Mouse (Mus musculus): Measurements from ENCODE around the gene Tmem184b. TPM values are rescaled to one million over a fixed set of nuclear protein-coding genes. Genes with fewer than 3 reads are reported as not detected.
A peak's percentile ranks its signal among the peaks of the same experiment; 100 is the strongest.

Gene Tmem184b
- polyA plus RNA-seq, 1 experiment from 2014 or later, result 58.5 TPM

DNA sequence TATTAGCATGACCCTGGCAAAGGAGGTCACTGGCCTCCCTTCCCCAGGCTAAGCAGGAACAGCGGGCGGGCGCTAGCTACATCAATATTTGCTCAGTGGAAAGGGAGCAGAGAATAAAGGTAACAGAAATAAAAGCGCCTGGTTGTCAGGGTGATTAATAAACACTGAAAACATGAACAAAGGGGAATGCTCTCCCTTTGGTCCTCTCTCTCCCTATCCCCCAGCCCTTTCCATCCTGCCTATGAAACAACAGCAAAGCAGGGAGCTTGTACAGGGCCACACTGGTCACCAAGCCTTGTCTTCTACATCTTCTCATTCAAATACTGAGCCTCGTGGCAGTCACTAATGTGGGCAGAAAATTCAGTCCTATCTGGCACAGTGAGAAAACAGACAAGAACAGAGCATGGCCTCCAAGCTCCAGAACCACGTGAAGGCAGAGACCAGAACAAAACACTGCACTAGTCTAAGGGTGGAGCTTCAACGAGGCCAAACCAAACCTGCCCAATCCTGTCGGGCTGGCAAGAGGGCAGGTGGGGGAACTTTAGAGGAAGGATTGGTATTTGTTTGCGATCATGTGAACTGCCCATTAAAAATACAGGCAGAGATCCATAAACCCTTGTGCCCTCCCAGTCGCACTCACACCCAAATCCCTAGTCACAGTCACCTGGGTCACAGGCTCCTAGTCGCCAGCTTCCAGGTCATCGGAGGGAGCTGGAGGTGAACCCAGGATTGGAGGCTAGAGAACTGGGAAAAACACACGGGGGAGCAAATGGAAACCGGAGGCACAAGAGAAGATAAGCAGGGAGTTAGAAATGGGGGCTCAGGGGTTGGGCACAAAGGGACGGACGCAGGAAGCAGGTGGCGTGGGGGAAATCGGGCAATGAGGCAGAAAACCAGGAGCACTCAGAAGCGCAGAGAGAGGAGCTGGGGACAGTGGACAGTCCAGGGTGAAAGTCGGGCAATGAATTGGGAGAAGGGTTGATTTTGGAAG, 76.1 kb downstream of the Tmem184b start:
- peak overlapping the region; percentile 97 for H3K27ac ChIP-seq
- H3K27me3 ChIP-seq (replicated peaks), result no peaks in the 10 kb centered on the region
- H3K4me1 ChIP-seq, result peaks cover 49% of the 10 kb centered on the region
- H3K36me3 ChIP-seq, result no peaks in the 10 kb centered on the region
- peak overlapping the region; percentile 46 for H3K9ac ChIP-seq
- H3K9me3 ChIP-seq, result no peaks in the 10 kb centered on the region
- peak; percentile 44 for ATAC-seq (ENCODE audit: insufficient read depth, low FRiP score, low read depth)
- H3K4me3 ChIP-seq (replicated peaks), result peak overlapping the region; percentile 62
- H3K4me2 ChIP-seq, result peak overlapping the region; percentile 83
- 12% methylated on average over 20 of the region's 20 CpGs for WGBS

- no peaks in the 10 kb centered on the region for H3K36me3 ChIP-seq
- peak overlapping the region; percentile 83 for H3K4me2 ChIP-seq
- H3K9me3 ChIP-seq, result no peaks in the 10 kb centered on the region
- H3K4me3 ChIP-seq (replicated peaks), result no peak overlapping the region
- no peak for ATAC-seq (ENCODE audit: insufficient read depth, low FRiP score, low read depth)
- WGBS, result 48% methylated on average over 4 of the region's 4 CpGs
- H3K27me3 ChIP-seq (replicated peaks), result no peaks in the 10 kb centered on the region
- peaks cover 49% of the 10 kb centered on the region for H3K4me1 ChIP-seq
- H3K9ac ChIP-seq, result no peak overlapping the region
- peak overlapping the region; percentile 97 for H3K27ac ChIP-seq
Observed at GRCm38 (mm10) chr15:79326264-79326663, 77.1 kb downstream of the Tmem184b start.

- Histone ChIP-seq H3K4me2 (peak overlapping the region; percentile 83; the same call in 1 of the 2 replicates), H3K4me1 (peaks cover 49% of the 10 kb centered on the region), H3K9me3 (no peaks in the 10 kb centered on the region), H3K27me3 (replicated peaks) (no peaks in the 10 kb centered on the region), H3K27ac (peak overlapping the region; percentile 97), H3K9ac (no peak overlapping the region), H3K4me3 (replicated peaks) (no peak overlapping the region), H3K36me3 (no peaks in the 10 kb centered on the region)
- no peak for ATAC-seq (ENCODE audit: insufficient read depth, low FRiP score, low read depth)
- 51% methylated on average over 3 of the region's 3 CpGs for WGBS
Observed at GRCm38 (mm10) chr15:79325742-79326141, 77.6 kb downstream of the Tmem184b start.

GRCm38 (mm10) chr15:79324373-79324772, 79.0 kb downstream of the Tmem184b start:
- WGBS, result 86% methylated on average over 3 of the region's 3 CpGs

DNA sequence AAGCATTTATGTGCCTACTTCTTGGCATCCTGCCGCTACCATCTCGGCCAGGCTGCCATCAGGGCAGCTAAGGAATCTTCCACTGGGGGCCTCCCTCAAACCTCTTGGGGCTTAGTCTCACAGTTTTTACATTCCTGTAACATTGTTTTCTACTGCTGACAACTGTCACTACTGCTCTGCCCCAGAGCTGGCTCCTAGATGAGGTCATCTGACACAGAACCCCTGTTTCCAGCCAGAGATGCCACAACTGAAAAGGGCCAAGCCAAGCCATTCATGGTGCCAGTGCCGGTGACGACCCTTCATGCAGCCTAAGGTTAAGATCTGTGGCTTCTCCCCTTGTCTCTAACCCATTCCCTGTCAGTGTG, 79.6 kb downstream of the Tmem184b start:
- no peak overlapping the region for H3K9ac ChIP-seq
- WGBS, result 76% methylated on average over 4 of the region's 4 CpGs

More at GRCm38 (mm10) chr15:79324373-79324772, 79.0 kb downstream of the Tmem184b start:
- H3K27me3 ChIP-seq (replicated peaks), result no peaks in the 10 kb centered on the region
- no peaks in the 10 kb centered on the region for H3K36me3 ChIP-seq
- H3K4me3 ChIP-seq (replicated peaks), result no peak overlapping the region
- H3K27ac ChIP-seq, result peak overlapping the region; percentile 37; the same call in 1 of the 2 replicates
- no peak overlapping the region for H3K4me2 ChIP-seq
- H3K9ac ChIP-seq, result no peak overlapping the region
- ATAC-seq (ENCODE audit: insufficient read depth, low FRiP score, low read depth), result no peak
- no peaks in the 10 kb centered on the region for H3K9me3 ChIP-seq
- peaks cover 45% of the 10 kb centered on the region for H3K4me1 ChIP-seq

GRCm38 (mm10) chr15:79322991-79323790, 80.2 kb downstream of the Tmem184b start:
- no peaks in the 10 kb centered on the region for H3K9me3 ChIP-seq
- H3K9ac ChIP-seq, result no peak overlapping the region
- H3K4me3 ChIP-seq (replicated peaks), result no peak overlapping the region
- peaks cover 45% of the 10 kb centered on the region for H3K4me1 ChIP-seq
- no peaks in the 10 kb centered on the region for H3K27me3 ChIP-seq (replicated peaks)
- WGBS, result 63% methylated on average over 6 of the region's 6 CpGs
- no peak overlapping the region for H3K4me2 ChIP-seq
- H3K27ac ChIP-seq, result peak overlapping the region; percentile 82
- no peaks in the 10 kb centered on the region for H3K36me3 ChIP-seq
- ATAC-seq (ENCODE audit: insufficient read depth, low FRiP score, low read depth), result no peak

More for the DNA sequence above, 79.6 kb downstream of the Tmem184b start:
- no peaks in the 10 kb centered on the region for H3K9me3 ChIP-seq
- no peak for ATAC-seq (ENCODE audit: insufficient read depth, low FRiP score, low read depth)
- H3K27me3 ChIP-seq (replicated peaks), result no peaks in the 10 kb centered on the region
- no peak overlapping the region for H3K4me2 ChIP-seq
- peaks cover 45% of the 10 kb centered on the region for H3K4me1 ChIP-seq
- H3K27ac ChIP-seq, result peak overlapping the region; percentile 37; the same call in 1 of the 2 replicates
- no peak overlapping the region for H3K4me3 ChIP-seq (replicated peaks)
- H3K36me3 ChIP-seq, result no peaks in the 10 kb centered on the region

DNA sequence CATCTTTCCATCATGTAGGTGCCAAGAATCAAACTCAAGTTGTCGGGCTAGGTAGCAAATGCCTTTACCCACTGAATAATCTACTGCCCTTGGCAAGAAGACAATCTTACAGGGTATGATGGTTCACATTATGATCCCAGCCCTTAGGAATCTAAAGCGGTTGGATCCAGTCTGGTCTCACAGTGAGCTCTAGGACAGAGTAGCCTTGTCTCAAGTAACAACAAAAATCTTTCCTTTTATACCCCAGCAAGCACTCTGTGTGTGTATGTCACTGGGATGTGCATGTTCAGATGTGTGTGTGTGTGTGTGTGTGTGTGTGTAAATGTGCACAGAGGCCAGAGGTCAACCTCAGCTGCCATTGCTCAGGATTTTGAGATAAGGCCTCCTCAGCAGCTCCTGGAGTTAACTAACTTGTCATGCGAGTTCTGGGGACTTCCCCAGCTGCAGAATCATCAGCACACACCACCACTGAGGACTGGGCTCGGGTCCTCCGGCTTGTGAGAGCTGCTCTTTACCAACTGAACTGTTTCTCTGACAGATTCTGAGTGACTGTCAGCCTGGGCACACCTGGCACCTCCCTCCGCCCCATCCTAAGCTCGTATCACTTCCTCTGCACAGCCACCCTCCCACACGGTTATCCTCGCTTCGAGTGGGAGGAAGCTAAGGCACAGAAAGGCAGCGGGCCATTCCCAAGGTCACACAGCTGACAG, 80.9 kb downstream of the Tmem184b start:
- 0 out of 2 replicates have a peak, but pooled peaks have one; percentile 16 for ATAC-seq (ENCODE audit: insufficient read depth, low FRiP score, low read depth)
- Histone ChIP-seq H3K27me3 (replicated peaks) (no peaks in the 10 kb centered on the region), H3K4me1 (peaks cover 43% of the 10 kb centered on the region), H3K27ac (peak overlapping the region; percentile 82), H3K36me3 (no peaks in the 10 kb centered on the region), H3K4me3 (replicated peaks) (no peak overlapping the region), H3K9me3 (no peaks in the 10 kb centered on the region), H3K9ac (no peak overlapping the region), H3K4me2 (no peak overlapping the region)
- 51% methylated on average over 11 of the region's 11 CpGs for WGBS

DNA sequence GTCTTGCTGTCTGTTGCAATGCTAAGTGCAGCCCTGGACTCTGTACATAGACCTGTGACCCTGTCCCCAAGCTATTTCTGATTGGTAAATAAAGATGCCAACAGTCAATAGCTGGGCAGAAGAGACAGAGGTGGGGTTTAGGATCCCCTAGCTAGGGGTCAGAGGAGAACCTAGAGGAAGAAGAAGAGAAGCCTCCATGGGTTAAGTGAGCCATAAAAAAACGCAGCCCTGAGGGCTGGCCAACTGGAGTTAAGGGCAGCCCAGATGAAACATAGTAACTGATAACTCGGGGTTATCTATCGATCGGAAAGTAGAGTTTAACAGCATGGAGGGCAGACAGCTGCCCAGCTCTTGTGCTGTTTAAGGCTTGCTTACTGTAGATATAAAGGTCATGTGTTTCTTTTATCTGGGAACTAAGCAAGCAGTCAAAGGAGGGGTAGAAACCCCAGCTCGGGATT, 81.6 kb downstream of the Tmem184b start:
- Histone ChIP-seq H3K9me3 (no peaks in the 10 kb centered on the region), H3K4me1 (peaks cover 36% of the 10 kb centered on the region), H3K4me2 (no peak overlapping the region), H3K9ac (no peak overlapping the region), H3K4me3 (replicated peaks) (no peak overlapping the region), H3K36me3 (no peaks in the 10 kb centered on the region), H3K27me3 (replicated peaks) (no peaks in the 10 kb centered on the region), H3K27ac (peak overlapping the region; percentile 82)
- peak; percentile 40 for ATAC-seq (ENCODE audit: insufficient read depth, low FRiP score, low read depth)
- WGBS, result 54% methylated on average over 5 of the region's 5 CpGs

- Histone ChIP-seq H3K4me3 (replicated peaks) (no peak overlapping the region), H3K27me3 (replicated peaks) (no peaks in the 10 kb centered on the region), H3K9me3 (no peaks in the 10 kb centered on the region), H3K4me1 (no peaks in the 10 kb centered on the region), H3K9ac (no peak overlapping the region), H3K27ac (no peak overlapping the region), H3K36me3 (0 out of 2 replicates have a peak, but pooled peaks cover 5% of the 10 kb centered on the region), H3K4me2 (no peak overlapping the region)
- ATAC-seq (ENCODE audit: insufficient read depth, low FRiP score, low read depth), result no peak
- WGBS, result 63% methylated on average over 8 of the region's 8 CpGs
Observed at GRCm38 (mm10) chr15:79313848-79314369, 89.5 kb downstream of the Tmem184b start.

Measured in stomach, embryonic 15.5 days (tissue).